Mouse (Mus musculus): ENCODE results near the gene Dact1. TPM values are rescaled to one million over a fixed set of nuclear protein-coding genes. Genes with fewer than 3 reads are reported as not detected.

Gene Dact1
- polyA plus RNA-seq, 1 experiment from 2014 or later = 18.9 TPM

Other genes with a start within 250 kb of the Dact1 start
- gene Tomm20l, start 198.5 kb upstream of the Dact1 start, polyA plus RNA-seq (2015; fragmentation: Nextera tagmentation; extraction: Ambion mirVana) = not detected in 2 replicates
- 88.7 and 88.9 TPM in 2 replicates for gene Timm9, start 173.2 kb upstream of the Dact1 start, polyA plus RNA-seq (2015; fragmentation: Nextera tagmentation; extraction: Ambion mirVana)
- 14.7 and 14.8 TPM in 2 replicates for gene 2700049A03Rik, start 173.0 kb upstream of the Dact1 start, polyA plus RNA-seq (2015; fragmentation: Nextera tagmentation; extraction: Ambion mirVana)